Mouse (Mus musculus) forebrain, embryonic 14.5 days (tissue): ENCODE results near the gene Tlnrd1. TPM values are rescaled to one million over a fixed set of nuclear protein-coding genes. Genes with fewer than 3 reads are reported as not detected.

Source experiments
- ATAC-seq: fragments of 200-750 bp; cut with Nextera tagmentation; 2 replicates; pipeline ENCODE4 v1.8.0; 2017; ENCODE audit warnings: mild to moderate bottlenecking, moderate library complexity
- DNase-seq: peaks from one replicate; pipeline ENCODE4 v3.0.0-alpha.2; 2015; ENCODE audit warnings: low spot score
- H3K27ac ChIP-seq: fragments of 300-500 bp; sonication (generic); 2 replicates; pipeline ENCODE4 v1.5.1; 2014; ENCODE audit warnings: low read depth, mild to moderate bottlenecking, control low read depth, low read length, moderate library complexity
- H3K27me3 ChIP-seq: fragments of 300-500 bp; sonication (generic); replicated peaks from 2 replicates; pipeline ENCODE4 v1.6.1; 2014; ENCODE audit warnings: low read length, control low read depth, mixed read lengths; ENCODE audit not compliant: control insufficient read depth, insufficient read depth
- H3K36me3 ChIP-seq: fragments of 300-500 bp; sonication (generic); 2 replicates; pipeline ENCODE4 v1.6.1; 2014; ENCODE audit warnings: low read length, control low read depth; ENCODE audit not compliant: control insufficient read depth, insufficient read depth
- H3K4me1 ChIP-seq: fragments of 300-500 bp; sonication (generic); 2 replicates; pipeline ENCODE4 v1.6.1; 2014; ENCODE audit warnings: antibody characterized with exemption, low read length, control low read depth; ENCODE audit not compliant: control insufficient read depth, insufficient read depth
- H3K4me2 ChIP-seq: fragments of 300-500 bp; sonication (generic); 2 replicates; pipeline ENCODE4 v1.6.1; 2014; ENCODE audit warnings: mild to moderate bottlenecking, control low read depth, low read length
- H3K4me3 ChIP-seq: fragments of 300-500 bp; sonication (generic); 2 replicates; pipeline ENCODE4 v1.5.1; 2014; ENCODE audit warnings: low read depth, low read length, control low read depth
- H3K9ac ChIP-seq: fragments of 300-500 bp; sonication (generic); 2 replicates; pipeline ENCODE4 v1.6.1; 2014; ENCODE audit warnings: mild to moderate bottlenecking, low read length, control low read depth, moderate library complexity
- H3K9me3 ChIP-seq: fragments of 300-500 bp; sonication (generic); replicated peaks from 2 replicates; pipeline ENCODE4 v1.6.1; 2016; ENCODE audit warnings: low read length, control low read depth, mixed read lengths; ENCODE audit not compliant: control insufficient read depth
- WGBS: fragments of 180-500 bp; shearing (Covaris S2); extraction: QIAGEN DNeasy Blood & Tissue Kit; methylation state at CpG from one replicate; pipeline ENCODE4 v1.1.7; 2014; 5-methylcytosine and 5-hydroxymethylcytosine counted together
- polyA plus RNA-seq: library from polyadenylated mRNA; unstranded; fragments of >200 nt; fragmentation: Nextera tagmentation; extraction: Ambion mirVana; gene quantifications from 2 replicates; pipeline ENCODE4 v1.2.1, GENCODE M21; 2014

Gene Tlnrd1
- polyA plus RNA-seq = 7.3 and 7.6 TPM in 2 replicates

- Histone ChIP-seq H3K4me2 (peak within 1 kb of the TSS; percentile 87), H3K9ac (peak within 1 kb of the TSS; percentile 87), H3K36me3 (0 out of 2 replicates have a peak, but pooled peaks cover 4% of the 10 kb centered on the region), H3K27ac (peak within 1 kb of the TSS; percentile 89), H3K4me3 (peak within 1 kb of the TSS; percentile 57), H3K27me3 (no peaks in the 10 kb centered on the region), H3K4me1 (peaks cover 23% of the 10 kb centered on the region), H3K9me3 (no peaks in the 10 kb centered on the region)
- peak; percentile 93 for DNase-seq
- peak; percentile 81 for ATAC-seq
- 1% methylated on average over 64 of the region's 69 CpGs for WGBS
Measured at GRCm38 (mm10) chr7:83884021-83884658, at the start of gene Tlnrd1, which contains the start of gene Mesd. Gene Tlnrd1, minus strand, starts transcription at chr7:83884305. Gene Mesd, plus strand, starts transcription at chr7:83884466.

GRCm38 (mm10) chr7:83921637-83922036 lies 37.5 kb upstream of the Tlnrd1 start:
- no peak overlapping the region for H3K4me2 ChIP-seq
- H3K9ac ChIP-seq = no peak overlapping the region
- no peaks in the 10 kb centered on the region for H3K36me3 ChIP-seq
- no peak overlapping the region for H3K27ac ChIP-seq
- no peaks in the 10 kb centered on the region for H3K9me3 ChIP-seq
- no peaks in the 10 kb centered on the region for H3K27me3 ChIP-seq
- no peaks in the 10 kb centered on the region for H3K4me1 ChIP-seq
- no peak for ATAC-seq
- WGBS = 31% methylated on average over 3 of the region's 3 CpGs
- DNase-seq = peak; percentile 7
- no peak overlapping the region for H3K4me3 ChIP-seq

- no peak for ATAC-seq
- Histone ChIP-seq H3K9ac (no peak overlapping the region), H3K9me3 (no peaks in the 10 kb centered on the region), H3K4me3 (no peak overlapping the region), H3K27ac (no peak overlapping the region), H3K4me2 (no peak overlapping the region), H3K27me3 (no peaks in the 10 kb centered on the region), H3K36me3 (no peaks in the 10 kb centered on the region), H3K4me1 (no peaks in the 10 kb centered on the region)
- 79% methylated on average over 4 of the region's 4 CpGs for WGBS
- peak; percentile 51 for DNase-seq
Measured at GRCm38 (mm10) chr7:83920241-83920640, 36.1 kb upstream of the Tlnrd1 start.

DNA sequence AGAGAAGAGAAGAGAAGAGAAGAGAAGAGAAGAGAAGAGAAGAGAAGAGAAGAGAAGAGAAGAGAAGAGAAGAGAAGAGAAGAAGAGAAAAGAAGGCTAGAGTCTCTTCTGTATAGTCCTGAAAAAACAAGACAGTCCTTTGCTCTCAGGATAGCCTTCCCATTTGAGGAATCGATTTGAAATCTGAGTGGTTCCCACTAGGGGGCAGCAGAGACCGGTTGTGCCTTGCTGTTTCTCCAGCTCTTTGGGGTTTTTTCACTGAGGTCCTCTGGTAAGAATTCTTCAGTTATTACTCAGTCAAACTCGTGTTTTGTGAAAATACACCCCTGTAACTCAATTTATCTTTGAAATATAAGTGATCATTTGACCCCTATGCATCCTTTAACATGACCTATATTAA lies 30.5 kb upstream of the Tlnrd1 start:
- ATAC-seq (peak; percentile 72), DNase-seq (peak; percentile 90)
- Histone ChIP-seq H3K9ac (no peak overlapping the region), H3K36me3 (no peaks in the 10 kb centered on the region), H3K9me3 (no peaks in the 10 kb centered on the region), H3K4me2 (no peak overlapping the region), H3K27me3 (no peaks in the 10 kb centered on the region), H3K4me3 (no peak overlapping the region), H3K27ac (no peak overlapping the region), H3K4me1 (no peaks in the 10 kb centered on the region)
- WGBS = 1% methylated on average over 3 of the region's 3 CpGs

DNA sequence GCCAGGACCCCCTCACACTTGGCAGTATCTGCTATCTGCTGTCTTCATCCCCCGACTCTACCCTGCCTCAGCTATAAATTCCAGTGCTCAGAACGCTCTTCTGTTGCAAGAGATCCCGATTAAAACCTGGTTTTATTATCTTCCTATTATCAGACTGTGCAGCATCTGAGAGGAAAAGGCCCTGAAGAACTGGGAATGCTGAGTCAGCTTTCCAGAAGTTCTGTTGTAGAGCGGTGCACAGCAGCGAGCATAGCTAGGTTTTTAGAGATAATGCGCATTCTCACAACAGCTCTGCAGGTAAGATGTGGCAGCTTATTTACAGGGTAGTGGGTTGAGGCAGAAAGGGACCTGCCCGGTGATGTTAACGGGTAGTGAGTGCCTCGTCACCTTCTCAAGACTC lies 29.9 kb upstream of the Tlnrd1 start:
- no peaks in the 10 kb centered on the region for H3K4me1 ChIP-seq
- H3K9me3 ChIP-seq = no peaks in the 10 kb centered on the region
- ATAC-seq (0 out of 2 replicates have a peak, but pooled peaks have one; percentile 2), DNase-seq (no peak)
- H3K4me3 ChIP-seq = no peak overlapping the region
- H3K9ac ChIP-seq = no peak overlapping the region
- 81% methylated on average over 9 of the region's 9 CpGs for WGBS
- H3K36me3 ChIP-seq = no peaks in the 10 kb centered on the region
- no peak overlapping the region for H3K27ac ChIP-seq
- no peaks in the 10 kb centered on the region for H3K27me3 ChIP-seq
- H3K4me2 ChIP-seq = no peak overlapping the region

DNA sequence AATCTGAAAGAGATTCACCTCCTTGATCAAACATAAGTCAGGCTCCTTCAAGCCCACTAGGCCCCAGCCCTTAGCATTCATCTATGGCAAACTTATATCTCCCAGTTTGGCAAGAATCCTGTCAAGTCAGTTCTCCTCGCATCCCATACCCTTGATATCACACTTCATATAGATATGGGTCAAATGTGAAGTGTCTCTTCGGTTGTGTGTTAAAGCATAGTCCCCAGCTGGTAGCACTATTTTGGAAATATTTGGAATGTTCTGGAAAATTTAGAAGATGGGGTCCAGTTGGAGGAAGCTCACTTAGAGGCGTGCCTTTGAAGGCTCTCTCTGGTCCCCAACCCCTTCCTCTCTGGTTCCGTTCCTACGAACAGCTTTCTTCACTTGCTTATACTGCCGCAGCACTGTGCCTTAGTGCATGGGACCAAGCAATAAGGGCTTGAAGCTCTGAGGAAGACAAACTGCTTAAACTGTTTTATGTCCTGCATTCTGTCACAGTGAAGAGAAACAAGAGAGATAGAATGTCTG lies 29.4 kb upstream of the Tlnrd1 start:
- no peak for DNase-seq
- no peak overlapping the region for H3K27ac ChIP-seq
- 94% methylated on average over 6 of the region's 6 CpGs for WGBS

GRCm38 (mm10) chr7:83911909-83912308 lies 27.8 kb upstream of the Tlnrd1 start:
- H3K36me3 ChIP-seq = no peaks in the 10 kb centered on the region
- no peaks in the 10 kb centered on the region for H3K9me3 ChIP-seq
- DNase-seq (no peak), ATAC-seq (no peak)
- WGBS = 85% methylated on average over 3 of the region's 3 CpGs
- H3K4me2 ChIP-seq = no peak overlapping the region
- H3K9ac ChIP-seq = no peak overlapping the region
- no peaks in the 10 kb centered on the region for H3K4me1 ChIP-seq
- H3K27ac ChIP-seq = no peak overlapping the region
- no peak overlapping the region for H3K4me3 ChIP-seq
- no peaks in the 10 kb centered on the region for H3K27me3 ChIP-seq

More for the DNA sequence above, 29.4 kb upstream of the Tlnrd1 start:
- H3K27me3 ChIP-seq = no peaks in the 10 kb centered on the region
- no peak overlapping the region for H3K4me2 ChIP-seq
- no peaks in the 10 kb centered on the region for H3K4me1 ChIP-seq
- H3K9ac ChIP-seq = no peak overlapping the region
- H3K36me3 ChIP-seq = no peaks in the 10 kb centered on the region
- H3K4me3 ChIP-seq = no peak overlapping the region
- no peaks in the 10 kb centered on the region for H3K9me3 ChIP-seq
- no peak for ATAC-seq

- Histone ChIP-seq H3K9ac (no peak overlapping the region), H3K4me2 (no peak overlapping the region), H3K36me3 (peaks cover 18% of the 10 kb centered on the region), H3K4me1 (no peaks in the 10 kb centered on the region), H3K4me3 (no peak overlapping the region), H3K27me3 (no peaks in the 10 kb centered on the region), H3K9me3 (no peaks in the 10 kb centered on the region), H3K27ac (no peak overlapping the region)
- no peak for ATAC-seq
- no peak for DNase-seq
- WGBS = 92% methylated on average over 3 of the region's 3 CpGs
Measured at GRCm38 (mm10) chr7:83904831-83905230, 20.7 kb upstream of the Tlnrd1 start.
